Mouse (Mus musculus): ENCODE measurements at regions not wholly inside any gene's neighbourhood (a gene's known extent, or its start where the extent isn't known, plus 50 kb on each side); places are given as distances from the start of the nearest gene placed in this dataset.
A peak's percentile ranks its signal among the peaks of the same experiment; 100 is the strongest.

GRCm38 (mm10) chr1:78876156-78876555, 59.6 kb downstream of the Kcne4 start:
- Histone ChIP-seq H3K4me3 (ENCODE audit: low read depth, low read length) (no peak overlapping the region), H3K27ac (ENCODE audit: low read depth) (no peak overlapping the region), H3K27me3 (replicated peaks; ENCODE audit: control insufficient read depth, insufficient read depth, low read length) (no peaks in the 10 kb centered on the region), H3K36me3 (ENCODE audit: control insufficient read depth, insufficient read depth, low read length) (no peaks in the 10 kb centered on the region), H3K4me1 (replicated peaks; ENCODE audit: control insufficient read depth, insufficient read depth, low read length) (no peaks in the 10 kb centered on the region), H3K9ac (ENCODE audit: low read length) (no peak overlapping the region), H3K9me3 (ENCODE audit: control insufficient read depth, low read length) (no peaks in the 10 kb centered on the region), H3K4me2 (ENCODE audit: low read length) (no peak overlapping the region)
- DNase-seq (ENCODE audit: low spot score) (no peak), ATAC-seq (replicated peaks; ENCODE audit: low FRiP score, low TSS enrichment, low read depth) (no peak)
- WGBS = 78% methylated on average over 3 of the region's 3 CpGs

- ATAC-seq (replicated peaks; ENCODE audit: low FRiP score, low TSS enrichment, low read depth) (peak; percentile 84), DNase-seq (ENCODE audit: low spot score) (no peak)
- WGBS = 65% methylated on average over 2 of the region's 2 CpGs
Measured at GRCm38 (mm10) chr1:78879246-78879645, 62.7 kb downstream of the Kcne4 start.

GRCm38 (mm10) chr1:78882455-78882854, 65.9 kb downstream of the Kcne4 start:
- H3K27me3 ChIP-seq (replicated peaks; ENCODE audit: control insufficient read depth, insufficient read depth, low read length) = no peaks in the 10 kb centered on the region
- ATAC-seq (replicated peaks; ENCODE audit: low FRiP score, low TSS enrichment, low read depth) = no peak
- H3K4me2 ChIP-seq (ENCODE audit: low read length) = no peak overlapping the region
- H3K9me3 ChIP-seq (ENCODE audit: control insufficient read depth, low read length) = no peaks in the 10 kb centered on the region
- no peak overlapping the region for H3K4me3 ChIP-seq (ENCODE audit: low read depth, low read length)
- no peak for DNase-seq (ENCODE audit: low spot score)
- 88% methylated on average over 3 of the region's 3 CpGs for WGBS
- no peak overlapping the region for H3K9ac ChIP-seq (ENCODE audit: low read length)
- no peaks in the 10 kb centered on the region for H3K36me3 ChIP-seq (ENCODE audit: control insufficient read depth, insufficient read depth, low read length)
- H3K4me1 ChIP-seq (replicated peaks; ENCODE audit: control insufficient read depth, insufficient read depth, low read length) = no peaks in the 10 kb centered on the region
- H3K27ac ChIP-seq (ENCODE audit: low read depth) = no peak overlapping the region

More at GRCm38 (mm10) chr1:78879246-78879645, 62.7 kb downstream of the Kcne4 start:
- Histone ChIP-seq H3K4me3 (ENCODE audit: low read depth, low read length) (no peak overlapping the region), H3K9ac (ENCODE audit: low read length) (no peak overlapping the region), H3K4me2 (ENCODE audit: low read length) (no peak overlapping the region), H3K4me1 (replicated peaks; ENCODE audit: control insufficient read depth, insufficient read depth, low read length) (no peaks in the 10 kb centered on the region), H3K27ac (ENCODE audit: low read depth) (no peak overlapping the region), H3K9me3 (ENCODE audit: control insufficient read depth, low read length) (no peaks in the 10 kb centered on the region), H3K27me3 (replicated peaks; ENCODE audit: control insufficient read depth, insufficient read depth, low read length) (no peaks in the 10 kb centered on the region), H3K36me3 (ENCODE audit: control insufficient read depth, insufficient read depth, low read length) (no peaks in the 10 kb centered on the region)

- H3K36me3 ChIP-seq (ENCODE audit: control insufficient read depth, insufficient read depth, low read length) = no peaks in the 10 kb centered on the region
- no peak overlapping the region for H3K27ac ChIP-seq (ENCODE audit: low read depth)
- H3K4me2 ChIP-seq (ENCODE audit: low read length) = no peak overlapping the region
- no peaks in the 10 kb centered on the region for H3K27me3 ChIP-seq (replicated peaks; ENCODE audit: control insufficient read depth, insufficient read depth, low read length)
- WGBS = 80% methylated on average over 9 of the region's 9 CpGs
- H3K4me3 ChIP-seq (ENCODE audit: low read depth, low read length) = no peak overlapping the region
- DNase-seq (ENCODE audit: low spot score) = no peak
- H3K9me3 ChIP-seq (ENCODE audit: control insufficient read depth, low read length) = no peaks in the 10 kb centered on the region
- ATAC-seq (replicated peaks; ENCODE audit: low FRiP score, low TSS enrichment, low read depth) = no peak
- H3K4me1 ChIP-seq (replicated peaks; ENCODE audit: control insufficient read depth, insufficient read depth, low read length) = 0 out of 2 replicates have a peak, but pooled peaks cover under 1% of the 10 kb centered on the region
- H3K9ac ChIP-seq (ENCODE audit: low read length) = no peak overlapping the region
Measured at GRCm38 (mm10) chr1:78889241-78889640, 72.7 kb downstream of the Kcne4 start.

GRCm38 (mm10) chr1:78891344-78891743, 74.8 kb downstream of the Kcne4 start:
- Histone ChIP-seq H3K9ac (ENCODE audit: low read length) (no peak overlapping the region), H3K4me2 (ENCODE audit: low read length) (no peak overlapping the region), H3K9me3 (ENCODE audit: control insufficient read depth, low read length) (no peaks in the 10 kb centered on the region), H3K27me3 (replicated peaks; ENCODE audit: control insufficient read depth, insufficient read depth, low read length) (no peaks in the 10 kb centered on the region), H3K27ac (ENCODE audit: low read depth) (no peak overlapping the region), H3K36me3 (ENCODE audit: control insufficient read depth, insufficient read depth, low read length) (no peaks in the 10 kb centered on the region), H3K4me3 (ENCODE audit: low read depth, low read length) (no peak overlapping the region), H3K4me1 (replicated peaks; ENCODE audit: control insufficient read depth, insufficient read depth, low read length) (0 out of 2 replicates have a peak, but pooled peaks cover 3% of the 10 kb centered on the region)
- ATAC-seq (replicated peaks; ENCODE audit: low FRiP score, low TSS enrichment, low read depth) (no peak), DNase-seq (ENCODE audit: low spot score) (no peak)
- WGBS = 77% methylated on average over 3 of the region's 3 CpGs

- no peak for ATAC-seq (replicated peaks; ENCODE audit: low FRiP score, low TSS enrichment, low read depth)
Measured at GRCm38 (mm10) chr1:78894301-78894700, 77.7 kb downstream of the Kcne4 start.

GRCm38 (mm10) chr1:78895112-78895511, 78.6 kb downstream of the Kcne4 start:
- no peak overlapping the region for H3K4me3 ChIP-seq (ENCODE audit: low read depth, low read length)
- H3K27ac ChIP-seq (ENCODE audit: low read depth) = no peak overlapping the region
- no peaks in the 10 kb centered on the region for H3K36me3 ChIP-seq (ENCODE audit: control insufficient read depth, insufficient read depth, low read length)
- no peak overlapping the region for H3K9ac ChIP-seq (ENCODE audit: low read length)
- no peaks in the 10 kb centered on the region for H3K27me3 ChIP-seq (replicated peaks; ENCODE audit: control insufficient read depth, insufficient read depth, low read length)
- H3K4me2 ChIP-seq (ENCODE audit: low read length) = no peak overlapping the region
- ATAC-seq (replicated peaks; ENCODE audit: low FRiP score, low TSS enrichment, low read depth) (no peak), DNase-seq (ENCODE audit: low spot score) (no peak)
- 0 out of 2 replicates have a peak, but pooled peaks cover 3% of the 10 kb centered on the region for H3K4me1 ChIP-seq (replicated peaks; ENCODE audit: control insufficient read depth, insufficient read depth, low read length)
- 91% methylated on average over 2 of the region's 2 CpGs for WGBS
- no peaks in the 10 kb centered on the region for H3K9me3 ChIP-seq (ENCODE audit: control insufficient read depth, low read length)

More at GRCm38 (mm10) chr1:78894301-78894700, 77.7 kb downstream of the Kcne4 start:
- Histone ChIP-seq H3K9me3 (ENCODE audit: control insufficient read depth, low read length) (no peaks in the 10 kb centered on the region), H3K27ac (ENCODE audit: low read depth) (no peak overlapping the region), H3K9ac (ENCODE audit: low read length) (no peak overlapping the region), H3K27me3 (replicated peaks; ENCODE audit: control insufficient read depth, insufficient read depth, low read length) (no peaks in the 10 kb centered on the region), H3K36me3 (ENCODE audit: control insufficient read depth, insufficient read depth, low read length) (no peaks in the 10 kb centered on the region), H3K4me1 (replicated peaks; ENCODE audit: control insufficient read depth, insufficient read depth, low read length) (0 out of 2 replicates have a peak, but pooled peaks cover 3% of the 10 kb centered on the region), H3K4me3 (ENCODE audit: low read depth, low read length) (no peak overlapping the region), H3K4me2 (ENCODE audit: low read length) (no peak overlapping the region)
- WGBS = 38% methylated on average over 4 of the region's 4 CpGs
- DNase-seq (ENCODE audit: low spot score) = no peak

- no peaks in the 10 kb centered on the region for H3K36me3 ChIP-seq (ENCODE audit: control insufficient read depth, insufficient read depth, low read length)
- ATAC-seq (replicated peaks; ENCODE audit: low FRiP score, low TSS enrichment, low read depth) = no peak
- no peak overlapping the region for H3K27ac ChIP-seq (ENCODE audit: low read depth)
- H3K4me3 ChIP-seq (ENCODE audit: low read depth, low read length) = no peak overlapping the region
- H3K27me3 ChIP-seq (replicated peaks; ENCODE audit: control insufficient read depth, insufficient read depth, low read length) = no peaks in the 10 kb centered on the region
- H3K4me2 ChIP-seq (ENCODE audit: low read length) = no peak overlapping the region
- no peak for DNase-seq (ENCODE audit: low spot score)
- 70% methylated on average over 1 of the region's 1 CpGs for WGBS
- no peaks in the 10 kb centered on the region for H3K9me3 ChIP-seq (ENCODE audit: control insufficient read depth, low read length)
- peaks cover 5% of the 10 kb centered on the region; the same call in 1 of the 2 replicates for H3K4me1 ChIP-seq (replicated peaks; ENCODE audit: control insufficient read depth, insufficient read depth, low read length)
- H3K9ac ChIP-seq (ENCODE audit: low read length) = no peak overlapping the region
Measured at GRCm38 (mm10) chr1:78907591-78907990, 91.0 kb downstream of the Kcne4 start.

- ATAC-seq (replicated peaks; ENCODE audit: low FRiP score, low TSS enrichment, low read depth) (no peak), DNase-seq (ENCODE audit: low spot score) (no peak)
- WGBS = 29% methylated on average over 5 of the region's 5 CpGs
- Histone ChIP-seq H3K4me2 (ENCODE audit: low read length) (no peak overlapping the region), H3K4me1 (replicated peaks; ENCODE audit: control insufficient read depth, insufficient read depth, low read length) (peaks cover 5% of the 10 kb centered on the region; the same call in 1 of the 2 replicates), H3K9me3 (ENCODE audit: control insufficient read depth, low read length) (no peaks in the 10 kb centered on the region), H3K36me3 (ENCODE audit: control insufficient read depth, insufficient read depth, low read length) (no peaks in the 10 kb centered on the region), H3K27me3 (replicated peaks; ENCODE audit: control insufficient read depth, insufficient read depth, low read length) (no peaks in the 10 kb centered on the region), H3K27ac (ENCODE audit: low read depth) (no peak overlapping the region), H3K9ac (ENCODE audit: low read length) (no peak overlapping the region), H3K4me3 (ENCODE audit: low read depth, low read length) (no peak overlapping the region)
Measured at GRCm38 (mm10) chr1:78907991-78908390, 91.4 kb downstream of the Kcne4 start.
